ENCODE assay signal across 22 mouse cellular contexts in the genomic region with DNA sequence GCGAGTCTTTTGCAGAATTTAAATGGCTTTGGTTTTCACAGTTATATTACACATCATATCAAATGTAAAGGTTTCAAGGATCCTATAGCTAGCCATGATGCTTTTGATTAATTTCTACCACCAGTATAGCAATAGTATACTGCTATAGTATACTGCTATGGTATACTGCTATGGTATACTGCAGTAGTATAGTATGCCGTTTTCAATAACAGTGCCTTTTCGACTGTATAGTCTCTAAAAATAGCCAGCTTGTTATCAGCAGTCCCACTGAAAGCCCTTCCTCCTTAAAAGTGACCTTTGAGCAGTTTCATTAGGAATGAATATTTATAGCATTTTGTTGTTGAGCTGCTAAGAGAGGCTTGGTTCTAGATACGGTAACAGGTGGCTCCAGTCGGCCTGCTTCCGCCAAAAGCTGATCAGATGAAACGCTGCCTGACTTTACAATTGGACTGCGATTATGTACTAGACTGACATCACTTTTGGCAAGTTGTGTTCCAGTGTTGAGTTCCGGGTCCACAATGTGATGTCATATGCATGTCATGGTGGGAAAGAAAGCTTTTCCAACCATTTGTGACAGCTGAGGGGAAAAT. TPM values are rescaled to one million over a fixed set of nuclear protein-coding genes. Genes with fewer than 3 reads are reported as not detected.
A peak's percentile ranks its signal among the peaks of the same experiment; 100 is the strongest.
DNase-seq lines count a peak whose midpoint lies in the region; ATAC-seq and TF ChIP-seq lines count a peak whose summit lies in the region.
"Had no signal": no experiment of that assay in that cellular context is flagged by ENCODE, and none has a peak within 500 bp of the region (broad histone marks: within the 10 kb centered on the region; RNA-seq: fewer than 3 reads in every experiment).

No protein-coding gene starts in this region.

- no peak for TF ChIP-seq CTCF in heart, adult 2 months (IDR thresholded peaks at IDR 0.05)

- H3K79me2 ChIP-seq in heart, adult 2 months (replicated peaks; ENCODE audit: control insufficient read depth, insufficient read depth, low read length), result peaks cover 2% of the 10 kb centered on the region

- intact Hi-C loops in heart, adult 2 months (cut with DNase I), result no loop called here
- intact Hi-C loops in left cerebral cortex, postnatal 36 days (cut with DNase I), result no loop called here

- H3K27me3 ChIP-seq in heart, embryonic 11.5 days (ENCODE audit: control insufficient read depth, insufficient read depth, low read length), result no peaks in the 10 kb centered on the region
- no peaks in the 10 kb centered on the region for H3K27me3 ChIP-seq in heart, adult 2 months (ENCODE audit: control insufficient read depth, insufficient read depth, low read length)
- H3K27me3 ChIP-seq in heart, embryonic 15.5 days, result no peaks in the 10 kb centered on the region
- no peaks in the 10 kb centered on the region for H3K27me3 ChIP-seq in heart, embryonic 16.5 days (ENCODE audit: control insufficient read depth, insufficient read depth, low read length)
- no peaks in the 10 kb centered on the region for H3K27me3 ChIP-seq in intestine, embryonic 15.5 days (replicated peaks)
- H3K27me3 ChIP-seq: embryonic facial prominence, embryonic 15.5 days; hindbrain, embryonic 13.5 days had no signal

- H3K4me1 ChIP-seq in heart, embryonic 11.5 days (ENCODE audit: control insufficient read depth, insufficient read depth, low read length), result peaks cover 26% of the 10 kb centered on the region
- H3K4me1 ChIP-seq in heart, adult 2 months (ENCODE audit: control insufficient read depth, insufficient read depth, low read length), result peaks cover 2% of the 10 kb centered on the region; the same call in 1 of the 2 replicates
- peaks cover 27% of the 10 kb centered on the region for H3K4me1 ChIP-seq in heart, embryonic 15.5 days (replicated peaks)
- H3K4me1 ChIP-seq in heart, embryonic 16.5 days (ENCODE audit: control insufficient read depth, insufficient read depth, low read length), result peaks cover 23% of the 10 kb centered on the region
- H3K4me1 ChIP-seq in intestine, embryonic 15.5 days (replicated peaks), result no peaks in the 10 kb centered on the region
- H3K4me1 ChIP-seq: hindbrain, embryonic 13.5 days had no signal

- DNase-seq in heart, adult 2 months, result no peak
- no peak for DNase-seq in left cerebral cortex, postnatal 36 days (ENCODE audit: low spot score in 2 of 2)
- DNase-seq: adrenal gland, adult 8-10 months; adrenal gland, postnatal 36 days; cerebellum, adult 8-10 months; cerebellum, postnatal 14 days; embryo, embryonic 11 days; gastrocnemius, postnatal 10 days; kidney, adult 11 months; kidney, adult 9 months had no signal

- H3K27ac ChIP-seq in heart, embryonic 11.5 days (ENCODE audit: low read depth, low read length), result peak overlapping the region; percentile 7; the same call in 1 of the 2 replicates
- H3K27ac ChIP-seq in heart, adult 2 months, result no peak overlapping the region; the same call in 1 of the 2 replicates
- peak overlapping the region; percentile 70 for H3K27ac ChIP-seq in heart, embryonic 15.5 days
- H3K27ac ChIP-seq in heart, embryonic 16.5 days (ENCODE audit: low read length), result peak overlapping the region; percentile 83
- H3K27ac ChIP-seq in intestine, embryonic 15.5 days, result no peak overlapping the region
- H3K27ac ChIP-seq: embryonic facial prominence, embryonic 15.5 days; forebrain, embryonic 10.5 days; hindbrain, embryonic 13.5 days; hindbrain, postnatal 0 days; kidney, postnatal 0 days had no signal

- peak overlapping the region; percentile 2; the same call in 1 of the 2 replicates for H3K4me2 ChIP-seq in heart, embryonic 11.5 days
- H3K4me2 ChIP-seq in heart, embryonic 15.5 days, result peak overlapping the region; percentile 39
- H3K4me2 ChIP-seq in heart, embryonic 16.5 days (ENCODE audit: low read depth, low read length), result peak overlapping the region; percentile 44
- no peak overlapping the region for H3K4me2 ChIP-seq in intestine, embryonic 15.5 days (replicated peaks)
- H3K4me2 ChIP-seq: embryonic facial prominence, embryonic 15.5 days; hindbrain, embryonic 13.5 days had no signal

- no peak for TF ChIP-seq EP300 in heart, adult 2 months (IDR thresholded peaks at IDR 0.05; ENCODE audit: insufficient read depth, low read depth, low read length)

- no peaks in the 10 kb centered on the region for H3K36me3 ChIP-seq in heart, embryonic 11.5 days (ENCODE audit: control insufficient read depth, insufficient read depth, low read length)
- H3K36me3 ChIP-seq in heart, adult 2 months (ENCODE audit: control insufficient read depth, insufficient read depth, low read length), result no peaks in the 10 kb centered on the region; the same call in 1 of the 2 replicates
- no peaks in the 10 kb centered on the region for H3K36me3 ChIP-seq in heart, embryonic 15.5 days
- no peaks in the 10 kb centered on the region for H3K36me3 ChIP-seq in heart, embryonic 16.5 days (ENCODE audit: control insufficient read depth, insufficient read depth)
- H3K36me3 ChIP-seq in intestine, embryonic 15.5 days, result no peaks in the 10 kb centered on the region
- H3K36me3 ChIP-seq: embryonic facial prominence, embryonic 15.5 days; forebrain, embryonic 10.5 days; hindbrain, embryonic 13.5 days had no signal

- H3K4me3 ChIP-seq in heart, embryonic 11.5 days (ENCODE audit: low read depth, low read length), result no peak overlapping the region
- no peak overlapping the region for H3K4me3 ChIP-seq in heart, adult 2 months
- no peak overlapping the region for H3K4me3 ChIP-seq in heart, embryonic 15.5 days
- 0 out of 2 replicates have a peak overlapping the region, but pooled peaks have one; percentile 4 for H3K4me3 ChIP-seq in heart, embryonic 16.5 days (ENCODE audit: low read length)
- no peak overlapping the region for H3K4me3 ChIP-seq in intestine, embryonic 15.5 days (replicated peaks)
- H3K4me3 ChIP-seq: embryonic facial prominence, embryonic 15.5 days; erythroblast, embryonic 14.5 days; forebrain, embryonic 10.5 days; hindbrain, embryonic 13.5 days had no signal

- no peak overlapping the region for H3K9ac ChIP-seq in heart, embryonic 11.5 days (ENCODE audit: low read depth, low read length)
- H3K9ac ChIP-seq in heart, adult 2 months (ENCODE audit: low read depth, low read length), result no peak overlapping the region
- no peak overlapping the region for H3K9ac ChIP-seq in heart, embryonic 15.5 days
- H3K9ac ChIP-seq in heart, embryonic 16.5 days (ENCODE audit: low read length), result no peak overlapping the region; the same call in 1 of the 2 replicates
- H3K9ac ChIP-seq in intestine, embryonic 15.5 days, result no peak overlapping the region
- H3K9ac ChIP-seq: embryonic facial prominence, embryonic 15.5 days; hindbrain, embryonic 13.5 days had no signal

- TF ChIP-seq POLR2A in heart, adult 2 months (IDR thresholded peaks at IDR 0.05; ENCODE audit: insufficient read depth, low read depth, low read length), result no peak

- WGBS in heart, embryonic 11.5 days (ENCODE audit: insufficient replicate concordance), result 46% methylated on average over 9 of the region's 9 CpGs
- 28% methylated on average over 9 of the region's 9 CpGs for WGBS in heart, adult 2 months
- 31% methylated on average over 9 of the region's 9 CpGs for WGBS in heart, embryonic 15.5 days
- WGBS in heart, embryonic 16.5 days, result 35% methylated on average over 9 of the region's 9 CpGs
- 83% methylated on average over 9 of the region's 9 CpGs for whole genome bisulfite sequencing in intestine, embryonic 15.5 days

- ATAC-seq in heart, embryonic 11.5 days (replicated peaks; ENCODE audit: insufficient number of reproducible peaks, low FRiP score, low TSS enrichment), result no peak
- 0 out of 2 replicates have a peak, but pooled peaks have one; percentile 62 for ATAC-seq in heart, embryonic 15.5 days (replicated peaks; ENCODE audit: insufficient number of reproducible peaks, insufficient read depth, low FRiP score, low read depth)
- peak; percentile 53 for ATAC-seq in heart, embryonic 16.5 days (replicated peaks; ENCODE audit: extremely low read depth, insufficient read depth, low FRiP score)
- ATAC-seq in intestine, embryonic 15.5 days, result 0 out of 2 replicates have a peak, but pooled peaks have one; percentile 20
- no peak for ATAC-seq in inflammation-experienced regulatory T-cells, adult 6 months
- ATAC-seq: forebrain, embryonic 14.5 days; hindbrain, postnatal 0 days had no signal

- no peaks in the 10 kb centered on the region for H3K9me3 ChIP-seq in heart, embryonic 11.5 days (replicated peaks; ENCODE audit: control insufficient read depth, low read length)
- H3K9me3 ChIP-seq in heart, embryonic 15.5 days (replicated peaks), result no peaks in the 10 kb centered on the region
- no peaks in the 10 kb centered on the region for H3K9me3 ChIP-seq in heart, embryonic 16.5 days (replicated peaks; ENCODE audit: control insufficient read depth, low read length)
- H3K9me3 ChIP-seq in intestine, embryonic 15.5 days, result no peaks in the 10 kb centered on the region
- H3K9me3 ChIP-seq: embryonic facial prominence, embryonic 15.5 days; forebrain, embryonic 10.5 days; hindbrain, embryonic 13.5 days had no signal

RNA-seq across cellular contexts. Expression of a gene that starts 19.9 kb away (rescaled TPM):
- 8.9 and 13.1 TPM in 2 replicates for polyA plus RNA-seq in heart, embryonic 11.5 days (2014; fragmentation: Nextera tagmentation; extraction: Ambion mirVana)
- total RNA-seq in heart, adult 2 months (2021), result 10 to 100 TPM; 51.7 to 62.3 TPM
- polyA plus RNA-seq in heart, adult 2 months (2012; rRNA removed), result 23.8 and 40.6 TPM in 2 replicates
- polyA plus RNA-seq in heart, embryonic 15.5 days (2015; fragmentation: Nextera tagmentation; extraction: Ambion mirVana), result 15.3 and 17.6 TPM in 2 replicates
- 16.1 and 17.8 TPM in 2 replicates for polyA plus RNA-seq in heart, embryonic 16.5 days (2015; fragmentation: Nextera tagmentation; extraction: Ambion mirVana)
- polyA plus RNA-seq in intestine, embryonic 15.5 days (2015; fragmentation: Nextera tagmentation; extraction: Ambion mirVana), result 5.2 and 5.4 TPM in 2 replicates
- 10 to 100 TPM; 25.8 to 27.2 TPM for total RNA-seq in left cerebral cortex, postnatal 36 days (2021)
- not detected for polyA plus RNA-seq in inflammation-experienced regulatory T-cells, adult 6 months (2017; shearing (Covaris generic))

Comparison
In these comparisons a context has a peak if more than half of its experiments do, and no peak if none do; other contexts are left out.
1. ATAC-seq: peak in heart, embryonic 15.5 days (single experiment), heart, embryonic 16.5 days (single experiment) and intestine, embryonic 15.5 days (single experiment); none in heart, embryonic 11.5 days (single experiment) and inflammation-experienced regulatory T-cells, adult 6 months (single experiment).
2. H3K27ac ChIP-seq: peak in heart, embryonic 11.5 days (single experiment), heart, embryonic 15.5 days (single experiment) and heart, embryonic 16.5 days (single experiment); none in heart, adult 2 months (single experiment) and intestine, embryonic 15.5 days (single experiment).